ENCODE assay signal across 19 mouse cellular contexts in the genomic region with DNA sequence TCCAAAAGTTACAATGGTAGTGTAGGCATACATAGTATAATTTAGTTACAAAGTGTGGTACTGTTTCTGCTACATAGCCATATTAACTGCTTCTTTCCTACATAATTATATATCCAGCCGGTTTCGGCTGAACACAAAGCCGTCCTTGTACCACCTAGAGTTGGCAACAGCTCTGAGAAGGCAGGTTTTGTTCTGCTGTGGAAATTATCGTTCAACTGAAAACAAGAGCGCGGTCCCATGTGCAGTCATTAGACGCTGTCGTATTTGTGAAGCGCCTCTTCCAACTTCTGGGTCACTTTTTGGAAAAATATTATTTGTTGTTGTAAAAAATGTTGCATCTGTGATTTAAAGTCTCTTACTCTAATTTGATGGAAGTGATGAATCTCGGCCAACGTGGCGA. TPM values are rescaled to one million over a fixed set of nuclear protein-coding genes. Genes with fewer than 3 reads are reported as not detected.
DNase-seq lines count a peak whose midpoint lies in the region; ATAC-seq and TF ChIP-seq lines count a peak whose summit lies in the region.
"Had no signal": no experiment of that assay in that cellular context is flagged by ENCODE, and none has a peak within 500 bp of the region (broad histone marks: within the 10 kb centered on the region; RNA-seq: fewer than 3 reads in every experiment).

No protein-coding gene starts in this region.

- no peak overlapping the region for H3K27ac ChIP-seq in forebrain, embryonic 15.5 days (replicated peaks)
- no peak overlapping the region for H3K27ac ChIP-seq in forebrain, embryonic 13.5 days
- peak overlapping the region; percentile 40; the same call in 1 of the 2 replicates for H3K27ac ChIP-seq in hindbrain, embryonic 13.5 days
- H3K27ac ChIP-seq in hindbrain, embryonic 10.5 days = no peak overlapping the region
- 0 out of 2 replicates have a peak overlapping the region, but pooled peaks have one; percentile 27 for H3K27ac ChIP-seq in limb, embryonic 15.5 days
- H3K27ac ChIP-seq: embryonic facial prominence, embryonic 15.5 days; hindbrain, embryonic 12.5 days; hindbrain, postnatal 0 days had no signal

- ATAC-seq in forebrain, embryonic 15.5 days (replicated peaks) = 0 out of 2 replicates have a peak, but pooled peaks have one; percentile 36
- ATAC-seq in forebrain, embryonic 13.5 days = no peak; the same call in 1 of the 2 replicates
- ATAC-seq in hindbrain, embryonic 13.5 days (ENCODE audit: low FRiP score) = no peak
- no peak for ATAC-seq in limb, embryonic 15.5 days (ENCODE audit: insufficient number of reproducible peaks, low FRiP score, low TSS enrichment, low read depth)
- ATAC-seq: hindbrain, postnatal 0 days had no signal

- H3K4me2 ChIP-seq in forebrain, embryonic 15.5 days (replicated peaks) = no peak overlapping the region
- H3K4me2 ChIP-seq in forebrain, embryonic 13.5 days = no peak overlapping the region
- H3K4me2 ChIP-seq in hindbrain, embryonic 13.5 days = no peak overlapping the region
- no peak overlapping the region for H3K4me2 ChIP-seq in limb, embryonic 15.5 days
- H3K4me2 ChIP-seq: embryonic facial prominence, embryonic 15.5 days; heart, embryonic 12.5 days; hindbrain, embryonic 12.5 days had no signal

- H3K36me3 ChIP-seq in forebrain, embryonic 15.5 days = no peaks in the 10 kb centered on the region
- peaks cover 15% of the 10 kb centered on the region for H3K36me3 ChIP-seq in forebrain, embryonic 13.5 days (ENCODE audit: poor library complexity, severe bottlenecking)
- H3K36me3 ChIP-seq in hindbrain, embryonic 13.5 days = peaks cover 22% of the 10 kb centered on the region
- peaks cover 53% of the 10 kb centered on the region for H3K36me3 ChIP-seq in hindbrain, embryonic 10.5 days
- peaks cover 31% of the 10 kb centered on the region for H3K36me3 ChIP-seq in limb, embryonic 15.5 days

- no peaks in the 10 kb centered on the region for H3K9me3 ChIP-seq in forebrain, embryonic 15.5 days
- no peaks in the 10 kb centered on the region for H3K9me3 ChIP-seq in forebrain, embryonic 13.5 days (replicated peaks)
- no peaks in the 10 kb centered on the region for H3K9me3 ChIP-seq in hindbrain, embryonic 13.5 days
- H3K9me3 ChIP-seq in hindbrain, embryonic 10.5 days = no peaks in the 10 kb centered on the region
- H3K9me3 ChIP-seq in limb, embryonic 15.5 days = no peaks in the 10 kb centered on the region
- H3K9me3 ChIP-seq: embryonic facial prominence, embryonic 15.5 days; heart, embryonic 12.5 days; hindbrain, embryonic 12.5 days had no signal

- no peak for TF ChIP-seq CTCF in brain, embryonic 14.5 days (IDR thresholded peaks at IDR 0.05; ENCODE audit: borderline replicate concordance, extremely low read depth, insufficient read depth, insufficient read length)

- no peaks in the 10 kb centered on the region for H3K27me3 ChIP-seq in forebrain, embryonic 15.5 days
- H3K27me3 ChIP-seq in forebrain, embryonic 13.5 days = no peaks in the 10 kb centered on the region
- H3K27me3 ChIP-seq in hindbrain, embryonic 13.5 days = no peaks in the 10 kb centered on the region
- H3K27me3 ChIP-seq in hindbrain, embryonic 10.5 days (ENCODE audit: insufficient read depth, poor library complexity, severe bottlenecking) = no peaks in the 10 kb centered on the region
- no peaks in the 10 kb centered on the region for H3K27me3 ChIP-seq in limb, embryonic 15.5 days
- H3K27me3 ChIP-seq: CH12.LX; embryonic facial prominence, embryonic 15.5 days; heart, embryonic 12.5 days; hindbrain, embryonic 12.5 days had no signal

- 50% methylated on average over 12 of the region's 12 CpGs for WGBS in forebrain, embryonic 15.5 days
- 65% methylated on average over 12 of the region's 12 CpGs for whole genome bisulfite sequencing in forebrain, embryonic 13.5 days
- 81% methylated on average over 12 of the region's 12 CpGs for WGBS in hindbrain, embryonic 13.5 days
- WGBS in hindbrain, embryonic 10.5 days = 92% methylated on average over 12 of the region's 12 CpGs
- WGBS in limb, embryonic 15.5 days = 70% methylated on average over 12 of the region's 12 CpGs

- H3K9ac ChIP-seq in forebrain, embryonic 15.5 days (replicated peaks) = no peak overlapping the region
- H3K9ac ChIP-seq in forebrain, embryonic 13.5 days = no peak overlapping the region
- no peak overlapping the region for H3K9ac ChIP-seq in hindbrain, embryonic 13.5 days
- no peak overlapping the region for H3K9ac ChIP-seq in limb, embryonic 15.5 days
- H3K9ac ChIP-seq: embryonic facial prominence, embryonic 15.5 days; heart, embryonic 12.5 days; hindbrain, embryonic 12.5 days had no signal

- no peak overlapping the region for H3K4me3 ChIP-seq in forebrain, embryonic 15.5 days
- H3K4me3 ChIP-seq in forebrain, embryonic 13.5 days = no peak overlapping the region
- H3K4me3 ChIP-seq in hindbrain, embryonic 13.5 days = no peak overlapping the region
- no peak overlapping the region for H3K4me3 ChIP-seq in hindbrain, embryonic 10.5 days
- H3K4me3 ChIP-seq in limb, embryonic 15.5 days = no peak overlapping the region
- H3K4me3 ChIP-seq: embryonic facial prominence, embryonic 15.5 days; erythroblast, embryonic 14.5 days; heart, embryonic 12.5 days; hindbrain, embryonic 12.5 days had no signal

- peaks cover 27% of the 10 kb centered on the region for H3K4me1 ChIP-seq in forebrain, embryonic 15.5 days
- H3K4me1 ChIP-seq in forebrain, embryonic 13.5 days = peaks cover 41% of the 10 kb centered on the region
- H3K4me1 ChIP-seq in hindbrain, embryonic 13.5 days (replicated peaks) = peaks cover 40% of the 10 kb centered on the region
- H3K4me1 ChIP-seq in hindbrain, embryonic 10.5 days (replicated peaks) = peaks cover 40% of the 10 kb centered on the region
- H3K4me1 ChIP-seq in limb, embryonic 15.5 days = peaks cover 45% of the 10 kb centered on the region

- DNase-seq in hindbrain, embryonic 10.5 days (ENCODE audit: low spot score) = no peak
- DNase-seq in brain, embryonic 14.5 days (ENCODE audit: low read depth) = peak; percentile 85
- DNase-seq in adrenal gland, adult 18-20 months (ENCODE audit: low spot score in 2 of 2) = no peak
- DNase-seq: adrenal gland, postnatal 10 days; cerebellum, adult 11-12 months; cerebellum, postnatal 25 days; heart, postnatal 36 days; kidney, adult 11 months; kidney, adult 9 months had no signal

- no peak for TF ChIP-seq POLR2A in brain, embryonic 14.5 days (IDR thresholded peaks at IDR 0.05; ENCODE audit: borderline replicate concordance, extremely low read depth, insufficient read depth, insufficient read length, poor library complexity, severe bottlenecking)

RNA-seq across cellular contexts. Expression of gene Snx18, which starts 24.0 kb away (rescaled TPM):
- polyA plus RNA-seq in forebrain, embryonic 15.5 days (2015; fragmentation: Nextera tagmentation; extraction: Ambion mirVana) = 11.6 and 12.0 TPM in 2 replicates
- polyA plus RNA-seq in forebrain, embryonic 13.5 days (2015; fragmentation: Nextera tagmentation; extraction: Ambion mirVana) = 7.6 and 8.3 TPM in 2 replicates
- 10.8 and 11.2 TPM in 2 replicates for polyA plus RNA-seq in hindbrain, embryonic 13.5 days (2015; fragmentation: Nextera tagmentation; extraction: Ambion mirVana)
- 18.1 and 18.4 TPM in 2 replicates for polyA plus RNA-seq in hindbrain, embryonic 10.5 days (2016; fragmentation: Nextera tagmentation; extraction: Ambion mirVana)
- polyA plus RNA-seq in brain, embryonic 14.5 days (2012; rRNA removed) = 9.5 and 14.2 TPM in 2 replicates
- polyA plus RNA-seq in limb, embryonic 15.5 days (2015; fragmentation: Nextera tagmentation; extraction: Ambion mirVana) = 21.1 and 25.2 TPM in 2 replicates
- total RNA-seq in adrenal gland, adult 18-20 months (2021) = 10 to 100 TPM; 22.3 to 24.9 TPM

Comparison
In these comparisons a context has a peak if more than half of its experiments do, and no peak if none do; other contexts are left out.
1. H3K27ac ChIP-seq: peak in hindbrain, embryonic 13.5 days (single experiment) and limb, embryonic 15.5 days (single experiment); none in forebrain, embryonic 15.5 days (single experiment), forebrain, embryonic 13.5 days (single experiment) and hindbrain, embryonic 10.5 days (single experiment).